Mouse (Mus musculus) brown adipose tissue, adult 24 weeks (tissue): Measurements from ENCODE around the gene Bspry. TPM values are rescaled to one million over a fixed set of nuclear protein-coding genes. Genes with fewer than 3 reads are reported as not detected.
"Not testable (repeated sequence)": the region's sequence is repeated elsewhere in the genome, so short reads cannot be mapped to it uniquely, and the experiment has no call there.

Experiments
- H3K27ac ChIP-seq: fragments of 200-500 bp; replicated peaks from 2 replicates; pipeline ENCODE4 v1.5.1; 2012; ENCODE audit warnings: low read depth, mild to moderate bottlenecking, low read length
- H3K4me1 ChIP-seq: fragments of 200-500 bp; 2 replicates; pipeline ENCODE4 v1.6.1; 2012; ENCODE audit warnings: low read length, mixed read lengths; ENCODE audit not compliant: control insufficient read depth, insufficient read depth, insufficient read length
- H3K4me3 ChIP-seq: fragments of 200-500 bp; 2 replicates; pipeline ENCODE4 v1.5.1; 2012; ENCODE audit warnings: low read depth, mild to moderate bottlenecking, low read length, moderate library complexity; ENCODE audit not compliant: insufficient read depth
- polyA plus RNA-seq: library from polyadenylated mRNA; stranded (reverse); fragments of >200 nt; gene quantifications from 2 replicates; pipeline ENCODE4 v1.2.4, GENCODE M21; 2012; ENCODE audit not compliant: missing spikeins, insufficient read depth, insufficient read length

The Bspry gene
- polyA plus RNA-seq, 1 experiment = not detected

DNA sequence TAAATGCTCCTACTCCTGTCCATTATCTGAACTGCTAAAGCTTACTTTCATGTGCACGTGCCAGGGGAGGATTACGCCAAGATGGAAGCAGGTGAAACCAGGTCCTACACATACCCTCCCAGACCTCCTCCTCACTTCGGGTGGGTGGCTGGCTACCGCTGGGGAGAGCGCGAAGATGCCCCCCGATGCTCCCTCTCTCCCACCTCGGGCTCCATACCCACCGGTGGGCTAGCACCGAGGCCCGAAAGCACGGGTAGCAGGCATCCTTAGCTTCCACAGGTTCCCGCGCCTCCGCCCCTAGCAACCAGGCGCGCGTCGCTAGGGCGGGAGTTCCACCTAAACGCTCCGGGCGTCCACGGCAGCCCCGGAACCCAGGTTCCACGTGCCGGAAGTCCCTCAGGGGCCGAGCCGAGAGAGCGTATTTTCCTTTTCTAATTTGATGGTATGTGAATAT, 9.2 kb upstream of the Bspry start, which contains the start of gene Wdr31:
Wdr31 (minus strand) TSS at position 299 of the 454 bp plus-strand sequence.
- H3K27ac ChIP-seq = no peak within 1 kb of the TSS
- H3K4me3 ChIP-seq = peak within 1 kb of the TSS; percentile 63
- H3K4me1 ChIP-seq = no peaks in the 10 kb centered on the region

DNA sequence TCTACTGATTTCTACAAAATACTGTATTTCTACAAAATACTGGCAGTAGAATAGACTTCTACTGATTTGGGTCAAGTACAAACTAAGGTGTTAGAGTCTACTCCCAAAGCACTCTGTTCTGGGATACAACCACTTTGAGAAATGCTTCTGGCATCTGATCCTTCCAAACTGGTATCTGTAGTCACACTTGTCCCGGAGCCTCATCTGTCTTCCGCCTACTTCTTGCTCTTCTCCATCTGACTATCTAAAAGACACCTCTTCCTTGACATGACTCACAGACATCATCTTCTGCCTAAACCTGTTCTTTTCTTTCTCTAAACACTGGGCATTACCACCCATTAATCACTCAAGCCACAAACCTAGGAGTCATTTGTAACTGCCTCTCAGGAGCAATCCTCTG, 7.8 kb upstream of the Bspry start:
- no peaks in the 10 kb centered on the region for H3K4me1 ChIP-seq
- H3K27ac ChIP-seq = no peak overlapping the region
- no peak overlapping the region for H3K4me3 ChIP-seq

DNA sequence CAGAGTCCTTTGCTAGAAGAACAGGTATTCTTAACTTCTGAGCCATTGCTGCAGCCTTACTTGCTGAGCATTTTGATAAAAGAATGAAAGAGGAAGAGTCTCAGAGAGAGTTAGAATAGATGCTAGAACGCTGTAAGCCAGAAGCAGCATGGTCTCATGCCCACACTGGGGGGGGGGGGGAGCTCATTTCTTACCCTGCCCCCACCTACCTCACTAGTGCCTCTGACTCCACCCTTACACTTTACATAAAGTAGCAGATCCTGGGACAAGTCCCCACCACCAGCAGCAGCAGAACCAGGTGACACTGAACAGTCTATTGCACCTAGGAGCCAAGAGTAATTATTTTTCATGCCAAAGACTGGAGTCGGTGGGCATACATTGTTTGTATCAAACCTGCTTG, 4.7 kb upstream of the Bspry start:
- no peak overlapping the region for H3K27ac ChIP-seq
- no peaks in the 10 kb centered on the region for H3K4me1 ChIP-seq
- H3K4me3 ChIP-seq = no peak overlapping the region

DNA sequence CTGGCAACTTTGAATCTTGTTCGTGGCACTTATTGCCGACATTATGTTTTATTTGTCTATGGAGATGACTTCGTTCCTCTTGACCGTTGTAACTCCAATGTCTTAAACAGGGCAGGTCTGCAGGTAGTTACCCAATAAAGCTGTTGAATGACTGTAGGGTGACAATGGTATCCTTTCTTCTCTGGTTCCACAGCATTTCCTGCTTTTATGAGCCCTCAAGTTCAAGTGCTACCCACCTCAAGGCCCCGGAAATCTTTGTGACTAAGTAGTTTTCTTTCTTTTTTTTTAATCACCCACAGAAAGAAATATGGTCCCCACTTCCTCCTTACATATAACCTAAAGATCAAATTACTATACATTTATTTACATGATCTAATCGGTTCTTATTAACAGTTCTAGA, 4.1 kb upstream of the Bspry start:
- no peak overlapping the region for H3K27ac ChIP-seq
- H3K4me3 ChIP-seq = no peak overlapping the region
- H3K4me1 ChIP-seq = no peaks in the 10 kb centered on the region

DNA sequence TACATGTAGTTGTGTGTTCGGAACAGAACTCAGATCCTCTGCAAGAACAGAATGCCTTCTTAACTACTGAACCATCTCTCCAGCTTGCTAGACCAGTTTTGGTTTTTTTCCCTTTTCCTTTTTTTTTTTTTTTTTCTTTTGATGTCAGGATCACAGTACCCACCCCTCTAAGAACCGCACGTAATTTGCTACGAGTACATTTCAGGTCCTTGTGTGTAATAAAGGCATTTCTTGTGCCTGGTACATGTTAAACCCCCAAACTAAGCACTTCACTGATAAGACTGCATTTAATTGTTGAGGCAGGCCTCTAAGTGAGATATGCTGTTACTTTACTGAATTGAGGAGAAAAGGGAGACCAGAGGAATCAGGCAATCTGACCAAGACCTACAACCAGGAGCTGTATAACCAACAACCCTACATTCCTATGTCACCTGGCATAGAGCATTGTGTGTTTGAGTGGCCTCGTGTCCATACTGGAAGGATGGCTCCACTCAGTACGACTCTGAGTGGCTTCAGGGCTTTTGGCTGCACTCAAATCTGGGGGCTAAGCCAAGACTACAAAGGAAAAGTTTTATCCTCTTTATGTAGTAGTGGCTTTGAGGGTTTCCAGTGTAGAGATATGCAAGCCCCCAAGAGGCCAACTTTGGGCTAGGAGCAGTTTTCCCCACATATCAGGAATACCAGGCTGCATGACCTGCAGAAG, 2.2 kb upstream of the Bspry start:
- H3K4me1 ChIP-seq = no peaks in the 10 kb centered on the region
- no peak overlapping the region for H3K4me3 ChIP-seq
- no peak overlapping the region for H3K27ac ChIP-seq

DNA sequence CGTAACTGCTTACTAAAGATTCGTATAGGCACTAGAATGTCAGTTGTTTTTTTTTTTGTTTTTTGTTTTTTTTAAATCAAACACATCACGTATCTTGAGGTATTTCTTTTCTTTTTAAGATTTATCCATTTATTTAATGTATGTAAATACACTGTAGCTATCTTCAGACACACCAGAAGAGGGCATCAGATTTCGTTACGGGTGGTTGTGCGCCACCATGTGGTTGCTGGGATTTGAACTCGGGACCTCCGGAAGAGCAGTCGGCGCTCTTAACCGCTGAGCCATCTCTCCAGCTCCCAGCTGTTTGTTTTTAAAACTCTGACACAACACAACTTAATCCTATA, 288 bp upstream of the Bspry start:
- H3K4me1 ChIP-seq, H3K27ac ChIP-seq: not testable (repeated sequence)
- peak overlapping the region; percentile 54 for H3K4me3 ChIP-seq

DNA sequence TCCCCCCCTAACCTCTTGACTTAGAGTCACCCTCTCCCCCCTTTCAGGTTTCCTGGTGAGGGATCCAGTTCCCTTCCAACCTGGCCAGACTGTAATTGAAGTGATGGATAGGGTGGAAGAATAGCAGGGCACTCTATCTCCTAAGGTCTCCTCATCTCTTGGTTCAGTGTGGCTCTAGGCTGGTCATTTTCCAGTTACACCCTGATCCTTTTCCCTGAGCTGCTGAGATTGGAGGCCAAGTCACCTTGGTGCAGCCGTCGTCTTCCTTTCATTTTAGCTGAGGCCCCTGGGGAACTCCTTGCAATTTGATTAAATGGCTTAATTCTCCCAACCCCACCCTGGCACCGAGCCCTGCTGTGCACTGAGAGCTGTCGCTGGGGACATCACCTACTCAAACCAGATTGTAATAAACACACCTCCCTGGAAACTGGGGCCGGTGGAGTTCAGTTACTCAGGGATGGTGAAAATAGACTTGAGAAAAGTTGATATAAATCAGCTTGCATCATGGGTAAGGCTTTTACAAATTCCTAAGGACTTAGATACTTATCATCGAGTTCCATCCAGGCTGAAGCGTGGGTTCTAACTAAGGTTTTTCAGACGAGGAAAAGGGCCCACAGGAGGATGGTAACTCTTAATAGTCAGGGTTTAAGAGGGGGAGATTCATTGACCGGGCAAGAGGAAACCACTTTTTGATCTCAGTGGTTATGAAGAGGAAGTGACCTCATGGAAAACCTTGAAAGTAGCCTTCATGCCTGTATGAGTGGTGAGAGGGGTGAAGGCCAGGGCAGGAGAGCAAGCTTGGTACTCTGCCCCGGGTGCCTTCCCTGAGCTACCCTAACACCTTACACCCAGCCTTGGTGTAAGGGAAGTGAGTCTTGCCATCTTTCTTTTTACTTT, 1.1 kb downstream of the Bspry start:
- H3K4me1 ChIP-seq = no peaks in the 10 kb centered on the region
- H3K27ac ChIP-seq = no peak overlapping the region; the same call in 1 of the 2 replicates
- no peak overlapping the region for H3K4me3 ChIP-seq

DNA sequence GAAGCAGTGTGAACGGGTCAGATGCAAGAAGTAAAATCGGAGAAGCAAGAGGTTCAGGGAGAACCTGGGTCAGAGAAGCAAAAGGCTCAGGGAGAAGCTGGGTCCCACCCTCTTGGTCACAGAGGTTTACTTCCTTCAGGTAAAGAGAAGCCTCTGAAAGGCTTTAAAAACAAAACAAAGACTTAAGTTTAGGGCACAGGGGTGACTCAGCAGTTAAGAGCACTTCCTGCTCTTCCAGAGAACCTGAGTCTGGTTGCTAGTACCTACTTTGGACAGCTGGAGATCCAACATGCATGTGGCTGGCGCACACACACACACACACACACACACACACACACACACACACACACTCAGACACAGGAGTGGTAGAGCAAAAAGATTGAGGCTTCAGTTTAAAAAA, 5.1 kb downstream of the Bspry start:
- Histone ChIP-seq H3K4me1 (no peaks in the 10 kb centered on the region), H3K27ac (no peak overlapping the region), H3K4me3 (no peak overlapping the region)

DNA sequence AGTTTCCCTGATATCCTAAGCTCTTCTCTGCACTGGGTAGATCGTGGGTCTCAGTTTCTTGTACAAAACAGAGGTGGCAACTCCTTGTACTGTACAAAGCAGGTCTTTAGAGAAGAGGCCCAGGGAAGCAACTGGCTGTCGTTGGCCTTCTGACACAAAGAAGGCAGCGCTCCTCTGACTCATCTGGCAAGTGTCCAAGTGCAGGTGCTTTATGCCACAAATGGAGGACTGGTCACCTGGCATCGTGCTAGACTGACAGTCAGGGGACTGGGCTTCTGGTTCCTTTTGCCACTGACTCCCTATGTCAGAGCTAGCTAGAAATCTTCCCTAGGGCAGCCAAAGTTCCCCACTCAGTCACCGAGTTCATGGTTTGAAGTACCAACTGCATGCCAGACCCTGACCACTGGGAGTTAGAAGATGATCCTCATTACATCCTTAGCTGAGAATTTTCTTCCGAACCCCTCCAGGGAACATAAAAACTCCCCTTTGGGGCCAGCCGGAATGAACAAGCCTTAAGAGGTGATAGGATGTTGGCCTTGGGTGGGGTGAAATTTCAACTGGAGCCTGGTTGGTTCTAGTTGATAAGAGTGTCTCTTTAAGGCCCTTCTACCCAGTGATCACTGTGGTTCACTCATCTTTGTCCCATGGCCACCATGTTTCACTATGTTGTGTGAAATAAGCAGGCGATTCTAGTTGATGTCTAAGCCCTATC, 5.8 kb downstream of the Bspry start:
- Histone ChIP-seq H3K4me3 (no peak overlapping the region), H3K27ac (no peak overlapping the region), H3K4me1 (no peaks in the 10 kb centered on the region)

DNA sequence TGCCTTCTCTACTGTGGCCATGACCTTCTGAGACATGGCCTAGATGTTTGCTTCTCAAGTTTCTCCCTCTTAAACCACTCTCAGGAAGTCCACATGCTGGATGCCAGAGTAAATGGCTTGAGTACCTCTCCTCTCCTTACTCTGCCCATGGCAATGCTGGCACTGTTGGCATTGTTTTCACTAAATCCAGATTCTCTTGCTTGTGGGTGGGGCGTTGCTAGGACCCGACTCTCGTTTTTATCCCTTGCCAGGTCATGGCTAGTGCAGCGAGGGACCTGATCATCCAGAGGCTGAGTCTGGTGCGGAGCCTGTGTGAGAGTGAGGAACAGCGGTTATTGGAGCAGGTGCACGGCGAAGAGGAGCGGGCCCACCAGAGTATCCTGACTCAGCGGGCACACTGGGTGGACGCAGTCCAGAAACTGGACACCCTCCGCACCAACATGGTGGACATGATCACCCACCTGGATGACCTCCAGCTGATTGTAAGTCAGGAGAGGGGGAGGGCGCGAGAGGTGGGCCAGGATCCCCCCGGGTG, 6.4 kb downstream of the Bspry start:
- Histone ChIP-seq H3K4me1 (no peaks in the 10 kb centered on the region), H3K27ac (no peak overlapping the region)

DNA sequence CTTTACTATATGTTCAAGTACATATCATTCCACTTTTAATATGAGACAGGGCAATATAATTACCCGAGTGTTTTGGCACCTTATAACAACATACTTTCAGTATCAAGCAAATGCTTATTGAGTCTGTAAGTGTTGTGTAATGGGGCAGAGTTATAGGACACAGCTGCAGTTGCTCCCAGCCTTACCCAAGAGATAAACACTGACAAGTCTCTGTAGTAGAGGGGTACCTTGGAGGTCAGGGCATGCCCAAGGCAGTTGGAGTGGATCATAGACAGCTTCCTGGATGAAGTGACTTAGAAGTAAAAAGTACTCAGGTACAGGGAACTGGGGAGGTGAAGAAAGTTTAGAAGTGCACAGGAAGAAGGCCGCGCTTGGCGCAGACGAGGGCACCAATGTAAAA, 7.3 kb downstream of the Bspry start:
- Histone ChIP-seq H3K4me3 (no peak overlapping the region), H3K4me1 (no peaks in the 10 kb centered on the region), H3K27ac (no peak overlapping the region)

More for the DNA sequence above, 6.4 kb downstream of the Bspry start:
- H3K4me3 ChIP-seq = no peak overlapping the region

DNA sequence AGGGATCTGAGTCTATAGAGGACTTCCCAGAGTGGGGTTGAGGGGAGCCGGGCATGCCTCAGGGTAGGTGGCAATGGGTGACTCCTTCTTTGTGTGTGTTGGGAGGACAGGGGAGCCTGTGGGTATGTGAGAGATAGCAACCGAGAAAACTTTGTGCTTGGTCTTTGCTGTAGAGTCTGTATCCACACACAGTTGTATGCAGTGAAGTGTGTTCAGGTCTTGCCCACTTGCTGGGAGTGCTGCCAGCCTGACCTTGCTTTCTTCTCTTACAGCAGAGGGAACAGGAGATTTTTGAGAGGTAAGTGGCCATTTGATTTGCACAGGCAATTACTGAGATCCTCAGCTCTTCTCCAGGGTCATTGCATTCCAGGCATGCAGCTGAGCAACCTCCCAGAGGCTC, 8.1 kb downstream of the Bspry start:
- Histone ChIP-seq H3K4me3 (no peak overlapping the region), H3K4me1 (no peaks in the 10 kb centered on the region), H3K27ac (no peak overlapping the region)

DNA sequence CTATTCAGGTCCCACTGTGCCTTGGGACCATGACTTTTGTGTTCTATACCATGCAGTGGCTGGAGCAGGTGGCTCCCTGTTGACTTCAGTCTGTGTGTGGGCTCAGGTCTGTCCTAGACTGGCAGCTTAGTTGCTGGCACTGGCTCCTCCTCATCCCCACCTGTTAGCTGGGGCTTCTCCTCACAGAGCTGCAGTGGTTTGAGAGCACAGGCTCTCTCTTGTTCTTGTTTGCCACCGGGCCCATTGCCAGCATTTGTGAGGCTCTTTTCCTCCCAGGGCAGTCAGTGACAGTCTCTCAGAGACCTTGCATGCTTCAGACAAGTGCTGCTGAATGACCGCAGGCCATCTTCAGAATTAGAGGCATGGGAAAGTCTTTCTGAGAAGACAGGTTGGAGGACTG, 12.8 kb downstream of the Bspry start:
- peaks cover 3% of the 10 kb centered on the region; the same call in 1 of the 2 replicates for H3K4me1 ChIP-seq
- no peak overlapping the region for H3K4me3 ChIP-seq
- H3K27ac ChIP-seq = no peak overlapping the region

DNA sequence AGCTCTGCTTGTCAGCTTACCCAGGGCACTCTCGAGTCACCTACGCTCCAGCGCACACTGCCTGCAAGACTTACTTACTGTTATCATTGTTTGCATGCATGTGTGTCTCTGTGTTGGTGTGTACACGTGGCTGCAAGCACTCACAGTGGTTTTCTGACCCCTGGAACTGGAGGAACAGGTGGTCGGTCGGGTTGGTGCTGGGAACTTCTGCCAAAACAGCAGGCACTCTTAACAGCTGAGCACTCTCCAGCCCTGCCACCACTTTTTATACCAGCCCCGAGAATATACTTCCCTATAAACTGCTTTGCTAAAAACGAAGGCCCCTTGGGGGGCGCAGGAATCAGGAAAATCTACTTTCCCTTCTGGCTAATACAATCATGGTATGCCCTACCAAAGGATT, 14.4 kb downstream of the Bspry start:
- H3K27ac ChIP-seq = no peak overlapping the region
- H3K4me1 ChIP-seq = peaks cover 3% of the 10 kb centered on the region; the same call in 1 of the 2 replicates
- H3K4me3 ChIP-seq = no peak overlapping the region

DNA sequence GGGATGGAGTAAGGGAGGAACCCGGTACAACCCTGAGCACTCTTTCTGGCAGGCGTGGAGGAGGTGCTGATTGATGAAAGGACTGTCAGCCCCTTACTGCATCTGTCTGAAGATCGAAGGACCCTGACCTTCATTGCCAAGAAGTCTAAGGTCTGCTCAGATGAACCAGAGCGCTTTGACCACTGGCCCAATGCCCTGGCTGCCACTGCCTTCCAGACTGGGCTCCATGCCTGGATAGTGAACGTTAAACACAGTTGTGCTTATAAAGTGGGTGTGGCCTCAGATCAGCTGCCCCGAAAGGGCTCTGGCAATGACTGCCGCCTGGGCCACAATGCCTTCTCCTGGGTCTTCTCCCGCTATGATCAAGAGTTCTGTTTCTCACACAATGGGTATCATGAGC, 16.1 kb downstream of the Bspry start:
- no peak overlapping the region for H3K27ac ChIP-seq

More for the DNA sequence above, 16.1 kb downstream of the Bspry start:
- peaks cover 3% of the 10 kb centered on the region; the same call in 1 of the 2 replicates for H3K4me1 ChIP-seq
- H3K4me3 ChIP-seq = no peak overlapping the region
